Mouse (Mus musculus): ENCODE results near the gene Cer1.

The Cer1 gene

DNA sequence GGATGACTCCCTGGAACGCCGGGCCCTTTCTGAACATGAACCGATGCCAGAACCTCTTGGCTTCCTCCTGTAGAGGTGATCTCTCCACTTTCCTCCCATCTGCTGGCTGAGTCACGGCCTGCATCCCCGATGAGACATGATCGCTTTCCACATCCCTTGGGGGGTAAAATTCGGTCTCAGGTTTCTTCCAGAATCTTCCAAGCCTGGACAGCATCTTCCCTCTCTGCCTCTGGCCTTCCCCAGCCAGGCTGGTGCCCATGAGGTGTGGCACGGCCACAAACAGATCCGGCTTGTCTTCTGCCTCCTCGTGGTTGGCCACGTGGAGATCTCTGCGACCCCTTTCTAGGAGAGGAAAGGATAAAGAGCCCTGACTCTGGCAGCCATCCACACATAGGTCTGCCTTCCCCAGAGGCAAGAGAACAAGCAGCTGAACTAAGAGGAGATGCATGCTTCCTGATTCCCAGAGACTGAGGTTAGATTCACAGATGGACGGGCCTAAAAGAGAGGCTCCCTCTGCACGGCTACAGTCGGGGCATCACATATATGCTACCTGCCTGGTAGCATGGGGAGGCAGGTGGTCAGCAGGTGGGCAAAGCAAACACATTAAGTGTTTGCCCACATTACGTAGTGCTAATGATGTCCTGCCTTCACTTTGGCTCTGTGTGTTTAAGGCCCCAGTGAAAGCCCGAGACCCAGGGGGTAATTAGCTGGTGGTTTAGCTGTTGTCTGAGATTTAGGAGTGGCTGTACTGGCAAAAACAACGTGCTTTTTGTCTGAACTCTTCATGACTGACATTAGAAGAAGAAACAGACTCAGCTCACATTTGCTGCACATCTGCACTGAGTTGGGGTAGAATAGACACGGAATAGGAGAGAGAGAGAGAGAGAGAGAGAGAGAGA, at the start of gene Cer1:
TSS of gene Cer1 (minus strand) at position 513 of the 899 bp plus-strand sequence.
- no peak for DNase-seq (ENCODE audit: low read depth, low spot score)

DNA sequence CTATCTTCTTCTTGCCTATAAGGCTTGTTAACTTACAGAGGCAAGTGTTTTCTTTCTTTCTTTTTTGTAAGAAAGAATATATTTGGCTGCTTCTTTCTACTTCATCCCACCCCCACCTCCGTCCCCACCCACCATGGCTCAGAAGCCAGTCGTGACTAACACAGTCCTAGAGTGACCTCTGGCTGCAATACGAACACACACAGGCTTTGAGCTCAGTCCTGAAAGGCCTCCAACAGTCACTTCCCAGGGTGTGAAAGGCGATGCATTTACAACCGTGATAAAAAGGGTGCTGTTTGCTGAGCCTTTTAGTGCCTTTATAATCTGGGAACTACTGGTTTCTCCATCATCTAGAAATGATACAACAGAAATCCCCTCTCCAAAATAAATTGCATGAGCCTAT, 49.4 kb upstream of the Cer1 start:
- DNase-seq (ENCODE audit: low read depth, low spot score): peak; percentile 30

DNA sequence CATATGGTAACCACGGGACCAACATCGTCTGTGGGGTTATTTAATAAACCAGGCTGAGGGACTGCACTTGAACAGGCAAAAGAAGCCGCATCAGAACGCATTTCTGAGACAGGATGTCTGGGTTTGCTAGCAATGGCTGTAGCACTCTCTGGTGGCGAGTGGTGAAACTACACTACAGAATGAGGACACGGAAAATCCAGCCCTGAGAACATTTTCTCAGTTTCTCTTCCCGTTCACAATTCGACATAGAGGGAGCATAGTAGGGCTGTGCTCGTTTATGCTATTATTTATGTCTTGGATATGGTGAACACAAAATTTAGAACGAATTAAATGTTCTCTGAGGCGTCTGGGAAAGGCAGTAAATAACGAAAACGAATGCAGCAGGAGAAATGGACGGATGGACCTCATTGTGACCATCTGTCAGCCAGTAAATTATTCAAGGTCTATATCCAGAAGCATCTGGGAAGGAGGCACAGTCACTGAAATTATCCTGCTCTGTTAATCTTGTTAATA, 48.8 kb upstream of the Cer1 start:
- DNase-seq (ENCODE audit: low read depth, low spot score): peak; percentile 64

DNA sequence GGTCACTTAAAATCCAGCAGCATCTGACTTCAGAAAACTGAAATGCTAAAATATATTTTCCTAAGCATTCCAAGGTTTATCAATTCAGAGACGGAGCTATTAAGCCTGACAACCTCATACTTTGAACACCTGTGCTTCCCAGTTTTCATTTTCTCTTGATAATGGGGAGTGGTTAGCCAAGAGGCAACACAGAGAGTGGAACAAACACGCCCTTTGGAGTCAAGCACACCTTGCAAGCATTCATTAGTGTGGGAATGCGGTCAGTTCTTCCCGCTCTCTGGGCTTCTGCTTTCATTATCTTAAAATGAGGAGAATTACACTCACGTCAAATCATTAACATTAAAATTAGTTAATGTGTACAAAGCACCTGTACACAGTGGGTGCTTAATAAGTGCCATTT, 45.1 kb upstream of the Cer1 start:
- peak; percentile 11 for DNase-seq (ENCODE audit: low read depth, low spot score)

DNA sequence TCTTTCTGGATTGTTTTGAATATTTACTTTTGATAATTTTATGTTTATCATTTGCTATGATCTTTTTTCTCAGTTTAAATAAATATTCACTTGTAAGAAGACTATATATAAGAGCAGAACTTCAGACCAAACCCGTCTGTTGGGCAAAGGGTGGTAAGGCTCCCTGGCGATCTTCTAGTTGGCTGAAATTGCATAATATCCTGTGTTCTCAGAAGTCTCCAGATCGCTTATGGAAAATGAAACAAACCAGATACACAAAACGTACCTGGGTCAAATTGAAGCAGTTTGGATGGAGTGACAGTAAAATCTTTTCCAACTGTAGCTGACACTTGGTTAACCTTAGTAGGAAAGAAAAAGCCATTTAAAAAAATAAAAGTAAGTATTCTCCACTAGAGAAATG, 37.0 kb upstream of the Cer1 start:
- no peak for DNase-seq (ENCODE audit: low read depth, low spot score)

DNA sequence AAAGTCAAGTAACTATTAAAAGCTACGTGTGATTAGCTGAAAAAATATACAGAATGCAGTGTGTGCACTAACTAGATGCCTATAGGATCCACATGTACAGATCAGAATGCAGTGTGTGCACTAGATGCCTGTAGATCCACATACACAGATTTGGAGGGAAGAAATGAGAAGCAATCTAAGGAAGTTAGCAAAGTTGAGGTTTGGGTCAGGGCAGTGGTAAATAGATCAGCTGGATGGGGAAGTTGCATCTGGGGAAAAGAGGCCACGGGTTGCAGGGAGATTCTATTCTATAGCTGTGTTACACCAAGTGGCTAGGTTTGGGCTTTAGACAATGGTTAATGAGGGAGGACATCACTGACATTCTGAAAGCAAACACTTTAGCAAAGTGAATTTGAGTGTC, 33.7 kb upstream of the Cer1 start:
- no peak for DNase-seq (ENCODE audit: low read depth, low spot score)

DNA sequence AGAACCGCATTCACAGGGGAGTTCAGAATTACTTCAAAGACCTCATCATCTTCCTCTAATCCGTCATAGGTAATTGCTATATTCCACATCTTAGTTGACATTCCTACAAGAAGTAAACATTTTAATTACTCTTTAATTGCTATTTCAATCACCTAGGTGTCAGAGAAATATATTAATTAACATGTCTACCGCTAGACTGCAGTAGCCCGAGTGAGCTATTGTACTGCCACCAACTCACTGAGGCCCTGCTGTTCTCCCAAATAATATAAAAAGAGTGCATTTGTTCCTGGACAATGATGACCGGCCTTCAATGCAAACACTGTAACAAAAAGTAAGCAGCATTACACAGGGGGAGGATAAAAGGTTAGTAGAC, 31.7 kb upstream of the Cer1 start:
- no peak for DNase-seq (ENCODE audit: low read depth, low spot score)

DNA sequence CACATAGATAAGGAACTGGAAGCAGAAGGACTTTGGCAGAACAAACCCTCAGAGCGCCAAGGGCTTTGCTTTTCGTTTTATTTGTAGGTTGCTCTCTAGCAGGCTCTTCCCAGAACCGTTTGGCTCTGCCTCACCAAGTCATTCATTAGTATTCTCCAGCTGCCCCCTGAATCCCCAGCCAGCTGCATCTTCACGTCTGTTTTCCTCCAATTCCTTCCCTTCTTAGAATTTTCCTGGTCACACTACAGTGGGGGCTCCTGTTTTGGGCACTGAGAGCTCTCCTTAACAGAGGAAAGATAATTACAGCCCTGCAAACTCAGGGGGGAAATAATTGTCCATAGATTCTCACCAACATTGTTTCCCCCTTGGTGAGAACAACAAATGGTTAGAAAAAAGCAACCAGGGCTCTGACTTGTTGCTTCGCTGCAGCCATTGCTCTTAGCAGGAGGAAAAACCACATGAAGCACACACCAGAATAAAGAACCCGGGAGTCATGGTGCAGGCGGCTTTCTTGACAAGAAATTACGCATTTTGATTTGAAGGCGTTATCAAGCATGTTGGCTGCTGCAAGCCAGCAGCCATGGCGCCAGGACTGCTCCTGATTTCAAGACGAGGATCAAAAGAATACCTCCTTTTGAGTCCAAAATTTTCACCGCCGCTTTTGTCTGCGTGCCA, 31.2 kb upstream of the Cer1 start:
- DNase-seq (ENCODE audit: low read depth, low spot score): no peak

DNA sequence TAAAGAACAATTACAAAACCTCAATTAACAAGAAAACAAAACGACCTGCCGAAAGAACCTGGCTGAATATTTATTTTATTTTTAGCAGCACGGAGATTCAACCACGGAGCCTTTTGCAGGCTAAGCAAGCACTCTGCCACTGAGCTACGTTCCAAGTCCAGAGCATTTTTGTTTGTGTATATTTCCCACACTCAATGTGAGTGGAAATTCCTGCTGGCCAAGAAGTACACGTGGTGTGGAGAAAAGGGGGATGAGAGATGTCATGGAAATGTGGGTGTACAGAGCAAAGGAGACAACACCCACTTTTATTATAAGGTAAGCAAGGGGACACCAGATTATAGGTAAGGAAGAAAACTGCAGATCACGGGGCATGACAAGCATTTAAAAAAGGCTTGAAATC, 30.6 kb upstream of the Cer1 start:
- no peak for DNase-seq (ENCODE audit: low read depth, low spot score)

DNA sequence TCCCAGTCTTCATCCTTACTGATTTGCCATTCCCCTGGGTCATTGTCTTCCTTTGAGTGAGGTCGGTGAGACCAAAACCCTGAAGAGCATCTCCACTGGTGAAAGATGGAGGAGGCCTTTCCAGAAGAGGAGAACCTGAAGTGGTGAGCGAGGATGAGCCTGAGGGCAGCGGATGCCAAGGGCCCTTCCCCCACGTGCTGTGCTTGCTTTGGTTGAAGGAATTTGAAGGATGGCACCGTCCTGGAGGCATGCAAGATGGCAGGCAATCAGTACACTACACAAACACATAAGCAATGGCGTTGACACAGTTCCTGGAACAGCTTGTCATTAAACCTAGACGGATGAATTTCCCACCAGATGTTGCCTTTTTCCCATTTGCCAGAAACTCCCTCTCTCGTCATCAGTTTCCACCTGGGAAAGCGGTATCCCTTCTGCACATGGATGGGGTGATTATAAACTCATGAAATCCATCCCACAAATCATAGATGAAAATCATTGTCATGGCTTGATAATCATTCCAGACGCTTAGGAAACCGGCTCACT, 29.7 kb upstream of the Cer1 start:
- DNase-seq (ENCODE audit: low read depth, low spot score): no peak

DNA sequence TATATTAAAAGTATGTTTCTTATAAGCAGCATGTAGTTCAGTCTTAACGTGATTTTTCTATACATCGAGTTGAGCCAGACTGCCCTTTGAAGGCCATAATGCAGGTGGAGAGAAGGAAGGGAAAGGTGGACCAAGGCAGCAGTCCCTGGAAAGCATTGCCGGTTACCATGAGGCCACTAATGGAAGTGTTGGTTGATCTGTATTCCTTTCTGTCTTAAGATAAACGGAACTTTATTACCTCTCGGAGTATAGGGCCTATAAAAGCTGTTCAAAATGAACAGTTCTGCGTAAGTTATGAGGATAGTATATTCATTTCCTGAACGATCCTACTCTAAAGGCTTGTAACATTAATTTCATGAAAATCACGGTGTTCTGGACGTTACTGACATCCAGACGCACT, 10.3 kb upstream of the Cer1 start:
- no peak for DNase-seq (ENCODE audit: low read depth, low spot score)

DNA sequence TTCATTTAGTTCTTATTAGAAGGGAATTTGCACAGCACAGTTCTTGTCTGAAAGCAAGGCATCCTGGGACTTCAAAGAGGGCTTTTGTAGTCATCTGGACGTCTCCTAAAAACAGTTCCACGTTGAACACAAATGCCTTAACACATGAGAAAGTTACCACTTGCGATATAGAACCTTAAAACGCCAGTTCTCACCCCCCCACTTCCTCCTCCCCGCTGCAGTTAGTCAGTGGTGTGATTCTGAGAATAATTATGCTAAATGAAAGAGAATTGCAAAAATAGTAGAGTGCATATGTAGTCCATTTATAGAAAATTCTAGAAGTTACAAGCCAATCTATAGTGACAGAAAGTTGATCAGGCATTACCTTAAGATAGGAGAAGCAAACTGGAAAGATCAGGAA, 7.3 kb upstream of the Cer1 start:
- no peak for DNase-seq (ENCODE audit: low read depth, low spot score)

DNA sequence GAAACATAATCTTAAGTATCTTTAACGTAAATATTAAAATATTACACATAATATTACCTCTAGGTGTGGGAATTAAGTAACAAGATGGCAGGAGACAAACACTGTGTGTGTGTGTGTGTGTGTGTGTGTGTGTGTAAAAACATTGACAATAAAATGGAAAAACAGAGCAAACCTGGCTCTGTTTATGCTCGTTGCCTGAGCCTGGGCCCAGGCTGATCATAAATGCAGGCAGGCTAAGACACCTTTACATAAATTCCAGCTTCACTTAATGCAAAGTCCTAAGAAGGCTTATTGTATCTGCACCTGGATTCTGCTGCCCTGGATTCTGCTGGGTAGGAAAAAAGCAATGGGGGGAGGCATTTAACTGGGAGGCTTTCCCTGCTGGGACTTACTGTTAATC, 6.6 kb upstream of the Cer1 start:
- no peak for DNase-seq (ENCODE audit: low read depth, low spot score)

DNA sequence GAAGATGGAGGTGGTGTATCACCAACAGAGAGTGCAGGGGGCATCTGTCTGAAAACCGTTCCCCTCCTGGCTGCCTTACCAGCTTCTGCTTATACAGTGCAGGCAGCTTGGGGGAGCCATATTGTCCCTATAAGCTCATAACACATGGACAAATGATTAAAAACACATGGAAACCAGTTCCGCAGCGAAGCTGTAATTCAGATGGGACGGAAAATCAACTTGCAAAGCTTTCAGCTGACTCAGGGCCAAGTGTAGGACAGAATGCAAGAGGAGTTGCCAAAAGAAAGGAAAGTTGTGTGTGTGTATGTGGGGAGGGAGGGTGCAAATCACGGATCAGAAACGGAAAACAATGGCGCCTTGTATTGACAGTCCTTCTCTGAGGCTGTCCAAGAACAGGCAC, 6.1 kb upstream of the Cer1 start:
- DNase-seq (ENCODE audit: low read depth, low spot score): no peak

DNA sequence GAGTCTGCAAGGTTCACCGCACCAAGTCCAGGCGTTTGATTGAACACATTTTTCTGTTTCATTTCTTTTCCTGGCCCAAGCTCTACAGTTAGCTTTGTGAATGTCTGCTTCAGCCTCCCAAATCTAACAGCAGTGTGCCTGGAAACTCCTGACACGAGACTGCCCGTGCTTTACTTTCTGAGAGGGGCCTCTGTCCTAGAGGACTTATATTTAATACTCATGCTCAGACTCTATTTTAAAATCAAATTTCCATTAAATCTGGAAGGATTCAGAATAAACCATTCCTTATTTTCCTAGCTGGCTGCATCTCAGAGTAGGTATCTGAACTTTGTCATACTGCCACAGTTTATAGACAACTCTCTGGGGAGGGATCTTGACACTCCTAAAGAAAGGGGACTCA, 5.6 kb upstream of the Cer1 start:
- no peak for DNase-seq (ENCODE audit: low read depth, low spot score)

DNA sequence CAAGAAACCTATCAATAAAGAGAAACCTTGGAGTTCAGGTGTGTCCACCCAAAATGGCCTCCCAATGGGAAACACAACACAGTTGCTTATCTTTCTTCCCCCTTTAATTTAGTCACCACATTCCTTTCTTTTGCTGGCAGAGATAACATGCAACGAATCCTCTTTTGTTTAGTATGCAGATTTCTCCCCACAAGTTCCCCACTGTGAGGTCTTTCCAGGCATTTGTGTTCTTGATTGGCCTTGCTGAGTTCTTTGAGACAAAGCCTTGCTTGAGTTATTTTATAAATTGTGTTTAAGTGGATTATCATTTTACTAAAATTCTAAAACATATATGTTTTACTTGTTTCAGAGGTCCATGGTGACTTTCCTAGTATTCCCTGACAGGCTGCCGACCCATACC, 1.2 kb upstream of the Cer1 start:
- peak; percentile 71 for DNase-seq (ENCODE audit: low read depth, low spot score)

DNA sequence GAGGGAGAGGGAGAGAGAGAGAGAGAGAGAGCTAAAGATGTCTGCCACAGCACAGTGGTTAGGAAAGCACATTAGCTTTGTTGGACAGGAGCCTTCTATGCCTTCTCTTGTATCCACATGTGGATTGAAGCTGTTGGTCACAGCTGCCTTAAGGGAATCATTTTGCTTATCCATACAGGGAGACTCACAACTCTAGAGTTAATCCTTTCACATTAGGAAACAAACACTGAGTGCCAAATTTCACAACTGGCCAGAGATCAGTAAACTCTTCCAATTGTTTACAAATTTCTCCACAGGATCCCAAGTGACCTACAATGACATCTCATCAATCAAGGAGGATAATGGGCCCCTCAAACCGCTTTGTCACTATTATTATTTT, 576 bp upstream of the Cer1 start:
- peak; percentile 8 for DNase-seq (ENCODE audit: low read depth, low spot score)

DNA sequence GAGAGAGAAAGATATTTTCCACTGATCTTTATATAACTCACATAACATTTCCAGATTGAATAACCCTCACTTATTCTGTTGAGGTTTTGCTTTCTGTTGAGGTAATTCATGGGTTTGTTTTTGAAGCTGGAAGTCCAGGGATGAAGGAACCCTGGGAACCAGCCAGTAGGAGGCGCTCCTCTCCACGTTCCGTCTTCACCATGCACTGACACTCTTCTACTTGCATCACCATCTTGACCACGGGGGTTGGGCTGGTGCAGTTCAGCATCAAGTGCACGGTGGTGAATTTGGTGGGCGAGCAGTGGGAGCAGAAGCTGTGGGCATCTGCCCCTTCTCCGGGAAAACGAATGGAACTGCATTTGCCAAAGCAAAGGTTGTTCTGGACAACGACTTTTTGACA, 2.4 kb downstream of the Cer1 start:
- DNase-seq (ENCODE audit: low read depth, low spot score): peak; percentile 63

DNA sequence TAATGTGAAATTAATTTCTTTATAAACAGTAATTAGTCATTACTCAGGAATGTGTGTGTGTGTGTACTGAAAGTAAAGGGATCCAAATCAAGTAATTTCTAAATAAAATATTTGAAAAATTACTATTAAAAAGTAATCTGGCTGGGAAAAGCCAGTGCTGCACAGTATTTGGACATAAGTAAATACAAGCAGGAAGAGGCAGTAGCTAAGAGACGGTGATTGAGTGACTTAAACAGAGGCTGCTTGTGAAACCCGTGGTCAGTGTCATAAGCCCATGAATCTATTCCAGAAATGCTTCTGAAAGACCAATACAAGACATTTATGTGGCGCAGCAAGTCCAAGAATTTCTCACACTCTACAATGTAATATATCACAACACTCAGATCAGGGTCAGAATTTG, 3.6 kb downstream of the Cer1 start:
- no peak for DNase-seq (ENCODE audit: low read depth, low spot score)

DNA sequence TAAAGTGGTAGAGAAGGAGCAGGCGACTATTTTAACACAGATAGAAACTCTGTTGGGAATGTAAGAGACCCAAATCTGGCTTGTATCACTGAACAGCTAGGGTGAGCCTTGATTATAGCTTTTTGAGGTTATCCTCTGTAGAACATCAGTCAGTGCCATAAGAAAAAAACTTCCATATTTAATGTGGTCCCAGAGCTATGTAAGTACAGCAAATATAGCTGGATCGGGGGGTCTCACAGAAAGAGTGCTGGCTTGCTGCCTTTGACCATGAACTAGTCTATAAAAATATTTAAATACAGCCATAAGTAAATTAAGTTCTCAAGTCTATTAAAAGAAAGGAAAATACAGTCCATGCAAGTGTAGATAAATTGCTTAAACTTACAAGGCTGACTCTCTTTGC, 4.7 kb downstream of the Cer1 start:
- no peak for DNase-seq (ENCODE audit: low read depth, low spot score)

DNA sequence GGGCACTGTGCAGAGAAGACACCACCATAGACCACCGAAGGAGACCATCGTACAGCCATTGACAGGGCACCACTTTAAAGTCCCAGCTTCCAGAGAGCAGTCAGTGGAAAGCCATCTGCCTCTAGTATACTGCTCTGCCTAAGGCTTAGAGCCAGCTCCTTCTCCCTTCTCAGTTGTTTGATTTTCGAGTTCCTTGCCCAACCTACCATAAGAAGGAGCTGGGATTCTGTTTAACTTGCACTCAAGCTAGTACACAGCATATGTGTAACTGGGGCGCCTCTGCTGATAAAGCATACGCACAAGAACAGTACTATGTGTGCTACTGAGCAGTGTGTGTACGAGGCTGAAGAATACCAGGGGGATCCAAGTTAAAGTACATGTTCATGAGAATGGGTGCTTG, 5.8 kb downstream of the Cer1 start:
- DNase-seq (ENCODE audit: low read depth, low spot score): no peak

DNA sequence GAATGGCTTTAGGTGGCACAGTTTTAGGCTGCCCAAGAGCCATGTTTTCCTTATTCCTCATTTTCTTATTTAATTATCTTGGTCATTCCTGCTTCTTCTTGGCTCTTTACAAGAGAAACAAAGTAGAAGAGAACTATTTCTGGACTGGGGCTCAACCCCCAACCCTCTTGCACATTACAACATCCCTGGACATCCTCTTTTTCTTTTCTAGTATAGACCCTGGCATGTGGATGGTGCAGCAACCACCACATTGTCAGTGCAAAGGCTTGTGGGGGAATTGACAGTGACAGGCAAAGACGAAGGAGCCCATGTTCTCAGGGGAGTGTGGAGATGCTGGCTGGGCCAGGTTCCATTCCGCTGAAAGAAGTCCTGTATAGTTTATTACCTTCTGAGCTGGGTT, 8.3 kb downstream of the Cer1 start:
- no peak for DNase-seq (ENCODE audit: low read depth, low spot score)

DNA sequence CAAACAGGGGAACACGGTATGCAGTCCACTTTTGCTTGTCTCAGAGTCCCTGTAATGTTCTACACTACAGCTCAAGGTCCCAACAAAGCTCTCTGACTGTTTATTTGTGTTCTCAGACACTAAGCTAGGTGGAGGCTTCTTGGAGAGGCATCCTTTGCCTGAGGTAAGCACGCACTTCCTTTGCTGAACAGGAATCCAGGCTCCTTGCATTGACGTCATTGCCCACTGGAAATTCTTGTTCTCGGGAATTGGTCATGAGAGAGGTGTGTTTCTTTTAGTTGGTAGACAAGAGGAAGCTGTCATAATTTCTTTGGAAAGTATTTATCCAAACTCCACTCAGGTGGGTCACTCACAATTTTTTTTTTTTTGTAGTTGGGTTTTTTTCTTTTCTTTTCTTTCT, 9.4 kb downstream of the Cer1 start:
- no peak for DNase-seq (ENCODE audit: low read depth, low spot score)

Measured in R1 (cell line).